Mouse (Mus musculus) MEL (cell line): ENCODE results near the gene Rgl1. TPM values are rescaled to one million over a fixed set of nuclear protein-coding genes. Genes with fewer than 3 reads are reported as not detected.

Experiments used
- DNase-seq: peaks from one replicate; pipeline ENCODE4 v3.0.0; 2011; ENCODE audit warnings: low read depth, low spot score
- H3K27ac ChIP-seq: 2 replicates; pipeline ENCODE4 v1.5.1; 2012; ENCODE audit warnings: low read depth, mild to moderate bottlenecking, control low read depth, low read length, moderate library complexity; ENCODE audit not compliant: control insufficient read depth
- H3K27me3 ChIP-seq, 2 experiments: fragments of 150-350 bp in 1 of 2; sonication (generic) in 1 of 2; 2 replicates each; pipeline ENCODE4 v1.6.1; 2012; ENCODE audit warnings: low read length in 2 of 2, mild to moderate bottlenecking in 2 of 2, improper control_type of control experiment in 1 of 2, moderate library complexity in 1 of 2; ENCODE audit not compliant: insufficient read depth in 2 of 2, control insufficient read depth in 1 of 2
- H3K36me3 ChIP-seq, 2 experiments: 2 replicates each; pipeline ENCODE4 v1.6.1; 2012 to 2014; ENCODE audit warnings: low read length in 2 of 2, improper control_type of control experiment in 1 of 2, inconsistent platforms in 1 of 2, mild to moderate bottlenecking in 1 of 2; ENCODE audit not compliant: insufficient read depth in 2 of 2, control insufficient read depth in 1 of 2
- H3K4me1 ChIP-seq, 2 experiments: fragments of 150-350 bp in 1 of 2; sonication (generic) in 1 of 2; 2 replicates each; pipeline ENCODE4 v1.6.1; 2012; ENCODE audit warnings: low read length in 2 of 2, improper control_type of control experiment in 1 of 2, mild to moderate bottlenecking in 1 of 2; ENCODE audit not compliant: insufficient read depth in 2 of 2, control insufficient read depth in 1 of 2
- H3K4me3 ChIP-seq, 2 experiments: fragments of 150-350 bp in 1 of 2; sonication (generic) in 1 of 2; 2 replicates each; pipeline ENCODE4 v1.5.1; 2012; ENCODE audit warnings: low read depth in 2 of 2, low read length in 2 of 2, mild to moderate bottlenecking in 2 of 2, moderate library complexity in 2 of 2, control low read depth in 1 of 2, improper control_type of control experiment in 1 of 2; ENCODE audit not compliant: control insufficient read depth in 1 of 2, insufficient read depth in 1 of 2
- H3K79me2 ChIP-seq: 2 replicates; pipeline ENCODE4 v1.6.1; 2012; ENCODE audit warnings: mild to moderate bottlenecking, low read length, moderate library complexity; ENCODE audit not compliant: control insufficient read depth, poor library complexity, insufficient read depth
- H3K9ac ChIP-seq: 2 replicates; pipeline ENCODE4 v1.6.1; 2012; ENCODE audit warnings: low read depth, mild to moderate bottlenecking, control low read depth, low read length, moderate library complexity; ENCODE audit not compliant: control insufficient read depth, poor library complexity, severe bottlenecking
- H3K9me3 ChIP-seq: fragments of 150-350 bp; sonication (generic); replicated peaks from 2 replicates; pipeline ENCODE4 v1.6.1; 2012; ENCODE audit warnings: mild to moderate bottlenecking, low read length, improper control_type of control experiment, moderate library complexity; ENCODE audit not compliant: insufficient read depth
- CHD1 ChIP-seq: IDR thresholded peaks from 2 replicates; pipeline ENCODE4 v1.6.1; 2012; ENCODE audit warnings: low read depth, mild to moderate bottlenecking, inconsistent platforms, low read length, improper control_type of control experiment
- CHD2 ChIP-seq: IDR thresholded peaks from 2 replicates; pipeline ENCODE4 v1.6.1; 2011; ENCODE audit warnings: low read length, improper control_type of control experiment
- CTCF ChIP-seq, 3 experiments: IDR thresholded peaks in 2 of 3; conservative IDR thresholded peaks in 1 of 3; 2 replicates each; pipeline ENCODE4 v1.5.1; 2011 to 2012; ENCODE audit warnings: low read length in 3 of 3, low read depth in 2 of 3, mild to moderate bottlenecking in 2 of 3, improper control_type of control experiment in 1 of 3, inconsistent platforms in 1 of 3, mixed read lengths in 1 of 3, moderate library complexity in 1 of 3; ENCODE audit not compliant: control insufficient read depth in 1 of 3, insufficient read depth in 1 of 3, poor library complexity in 1 of 3, severe bottlenecking in 1 of 3
- E2F4 ChIP-seq: IDR thresholded peaks from 2 replicates; pipeline ENCODE4 v1.6.1; 2011; ENCODE audit warnings: low read depth, low read length, improper control_type of control experiment, borderline replicate concordance
- ETS1 ChIP-seq: IDR thresholded peaks from 2 replicates; pipeline ENCODE4 v1.6.1; 2012; ENCODE audit warnings: low read depth, mild to moderate bottlenecking, inconsistent platforms, low read length, improper control_type of control experiment, moderate library complexity
- GABPA ChIP-seq: IDR thresholded peaks from 2 replicates; pipeline ENCODE4 v1.6.1; 2012; ENCODE audit warnings: low read depth, mild to moderate bottlenecking, inconsistent platforms, low read length, improper control_type of control experiment, moderate library complexity
- HCFC1 ChIP-seq: IDR thresholded peaks from 2 replicates; pipeline ENCODE4 v1.6.1; 2012; ENCODE audit warnings: low read depth, mild to moderate bottlenecking, inconsistent platforms, low read length, improper control_type of control experiment, moderate library complexity
- MAFK ChIP-seq: IDR thresholded peaks from 2 replicates; pipeline ENCODE4 v1.6.1; 2011; ENCODE audit warnings: low read depth, mild to moderate bottlenecking, low read length, improper control_type of control experiment, borderline replicate concordance
- MXI1 ChIP-seq: IDR thresholded peaks from 2 replicates; pipeline ENCODE4 v1.6.1; 2011; ENCODE audit warnings: mild to moderate bottlenecking, low read depth, low read length, improper control_type of control experiment
- MYB ChIP-seq: IDR thresholded peaks from 2 replicates; pipeline ENCODE4 v1.6.1; 2011; ENCODE audit warnings: mild to moderate bottlenecking, low read depth, low read length, improper control_type of control experiment
- MYC ChIP-seq: IDR thresholded peaks from 2 replicates; pipeline ENCODE4 v1.6.1; 2011; ENCODE audit warnings: low read depth, mild to moderate bottlenecking, low read length, improper control_type of control experiment, moderate library complexity
- NELFE ChIP-seq: IDR thresholded peaks from 2 replicates; pipeline ENCODE4 v1.6.1; 2011; ENCODE audit warnings: low read depth, low read length, improper control_type of control experiment
- NRF1 ChIP-seq: IDR thresholded peaks from 2 replicates; pipeline ENCODE4 v1.6.1; 2014; ENCODE audit warnings: low read depth, mild to moderate bottlenecking, inconsistent platforms, low read length, improper control_type of control experiment, moderate library complexity; ENCODE audit not compliant: poor library complexity, insufficient read depth, severe bottlenecking
- POLR2AphosphoS2 ChIP-seq: IDR thresholded peaks from 2 replicates; pipeline ENCODE4 v1.6.1; 2011; ENCODE audit warnings: low read length, improper control_type of control experiment
- POLR2AphosphoS5 ChIP-seq: IDR thresholded peaks from 2 replicates; pipeline ENCODE4 v1.6.1; 2012; ENCODE audit warnings: low read depth, borderline replicate concordance, mild to moderate bottlenecking, inconsistent platforms, low read length, moderate library complexity, mixed read lengths
- RAD21 ChIP-seq: IDR thresholded peaks from 2 replicates; pipeline ENCODE4 v1.6.1; 2011; ENCODE audit warnings: mild to moderate bottlenecking, low read depth, low read length, improper control_type of control experiment
- TAL1 ChIP-seq: IDR thresholded peaks from 2 replicates; pipeline ENCODE4 v1.6.1; 2012; ENCODE audit warnings: mild to moderate bottlenecking, inconsistent platforms, low read length, moderate library complexity, mixed read lengths
- TCF12 ChIP-seq: IDR thresholded peaks from 2 replicates; pipeline ENCODE4 v1.6.1; 2014; ENCODE audit warnings: low read depth, mild to moderate bottlenecking, inconsistent platforms, low read length, improper control_type of control experiment, moderate library complexity
- UBTF ChIP-seq: IDR thresholded peaks from 2 replicates; pipeline ENCODE4 v1.6.1; 2012; ENCODE audit warnings: low read depth, mild to moderate bottlenecking, inconsistent platforms, low read length, improper control_type of control experiment, moderate library complexity, borderline replicate concordance; ENCODE audit not compliant: insufficient read depth
- USF1 ChIP-seq: IDR thresholded peaks from 2 replicates; pipeline ENCODE4 v1.6.1; 2014; ENCODE audit warnings: low read depth, mild to moderate bottlenecking, inconsistent platforms, low read length, improper control_type of control experiment, moderate library complexity
- ZNF384 ChIP-seq: IDR thresholded peaks from 2 replicates; pipeline ENCODE4 v1.6.1; 2012; ENCODE audit warnings: low read depth, mild to moderate bottlenecking, inconsistent platforms, low read length, improper control_type of control experiment
- polyA plus RNA-seq, 2 experiments: library from polyadenylated mRNA; stranded (reverse) in 1 of 2; unstranded in 1 of 2; fragments of >175 nt in 1 of 2; fragments of >200 nt in 1 of 2; gene quantifications; 2 replicates each; pipeline versions ENCODE4 v1.2.1 to v1.2.4; 2012; ENCODE audit warnings: low replicate concordance in 2 of 2, low read depth in 1 of 2; ENCODE audit not compliant: insufficient read length in 2 of 2, insufficient read depth in 1 of 2, missing spikeins in 1 of 2
- total RNA-seq: library from RNA; depleted of rRNA; stranded (reverse); fragments of 300-350 nt; gene quantifications from 2 replicates; pipeline ENCODE4 v1.2.3, GENCODE M21; 2012

The Rgl1 gene
- total and polyA plus RNA-seq, 3 experiments = 0.12 to 0.39 TPM; not detected in 1

DNA sequence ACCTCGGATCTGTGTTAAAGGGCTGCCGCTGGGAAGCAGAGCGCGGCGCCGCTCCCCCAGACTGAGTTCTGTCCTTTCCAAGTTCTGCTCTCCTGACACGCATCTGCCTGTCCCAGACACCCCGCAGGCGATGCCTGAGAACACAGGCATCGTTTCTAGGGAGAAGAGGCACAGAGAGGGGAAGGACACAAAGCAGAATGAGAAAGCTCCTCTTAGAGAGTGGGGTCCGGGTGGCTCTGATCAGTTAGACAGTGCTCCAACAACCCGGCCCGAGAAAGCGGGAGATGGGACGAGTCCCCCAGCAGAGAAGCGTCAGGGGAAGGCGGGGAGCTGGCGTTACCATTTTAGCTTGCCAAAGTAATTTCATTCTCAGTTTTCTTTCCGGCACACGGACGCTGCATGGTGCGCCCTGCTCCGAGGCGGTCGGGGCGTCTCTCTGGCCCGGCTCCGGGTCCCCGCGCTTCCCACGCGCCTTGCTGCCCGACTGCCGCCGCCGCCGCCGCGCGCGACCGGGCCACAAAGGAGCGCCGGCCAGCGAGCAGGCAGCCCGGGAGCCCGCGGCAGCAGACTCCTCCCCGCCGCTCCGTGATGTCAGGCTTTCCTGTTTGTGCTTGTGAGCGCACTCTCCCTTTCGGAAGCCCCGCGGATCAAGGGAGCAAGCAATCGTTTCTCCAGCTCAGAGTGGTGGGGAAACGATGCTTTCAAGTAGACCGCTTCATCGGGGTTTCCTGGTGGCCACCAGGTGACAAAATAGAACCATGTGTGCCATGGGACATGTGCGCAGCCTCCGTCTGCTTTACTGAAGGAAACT is 141.3 kb downstream of the Rgl1 start:
- DNase-seq = no peak
- Histone ChIP-seq H3K27me3 (peaks cover 6 to 8% of the 10 kb centered on the region in 2 experiments), H3K27ac (no peak overlapping the region), H3K4me3 (no peak overlapping the region), H3K79me2 (no peaks in the 10 kb centered on the region), H3K9me3 (no peaks in the 10 kb centered on the region), H3K9ac (no peak overlapping the region), H3K36me3 (no peaks in the 10 kb centered on the region), H3K4me1 (no peaks in the 10 kb centered on the region)
- no peak for TF ChIP-seq CTCF (IDR thresholded peaks at IDR 0.05 in 2 of 3, conservative IDR thresholded peaks at IDR 0.05 in 1 of 3; ENCODE audit: control insufficient read depth in 1 of 3, insufficient read depth in 1 of 3, low read depth in 2 of 3, low read length in 3 of 3, poor library complexity in 1 of 3, severe bottlenecking in 1 of 3)
- TF ChIP-seq NRF1 = no peak
- no peak for TF ChIP-seq CHD1
- TF ChIP-seq USF1 = no peak
- TF ChIP-seq MYB = no peak
- TF ChIP-seq MAFK = no peak
- no peak for TF ChIP-seq POLR2AphosphoS5
- TF ChIP-seq CHD2 = no peak
- no peak for TF ChIP-seq ZNF384
- no peak for TF ChIP-seq E2F4
- no peak for TF ChIP-seq HCFC1
- no peak for TF ChIP-seq POLR2AphosphoS2
- no peak for TF ChIP-seq TCF12

DNA sequence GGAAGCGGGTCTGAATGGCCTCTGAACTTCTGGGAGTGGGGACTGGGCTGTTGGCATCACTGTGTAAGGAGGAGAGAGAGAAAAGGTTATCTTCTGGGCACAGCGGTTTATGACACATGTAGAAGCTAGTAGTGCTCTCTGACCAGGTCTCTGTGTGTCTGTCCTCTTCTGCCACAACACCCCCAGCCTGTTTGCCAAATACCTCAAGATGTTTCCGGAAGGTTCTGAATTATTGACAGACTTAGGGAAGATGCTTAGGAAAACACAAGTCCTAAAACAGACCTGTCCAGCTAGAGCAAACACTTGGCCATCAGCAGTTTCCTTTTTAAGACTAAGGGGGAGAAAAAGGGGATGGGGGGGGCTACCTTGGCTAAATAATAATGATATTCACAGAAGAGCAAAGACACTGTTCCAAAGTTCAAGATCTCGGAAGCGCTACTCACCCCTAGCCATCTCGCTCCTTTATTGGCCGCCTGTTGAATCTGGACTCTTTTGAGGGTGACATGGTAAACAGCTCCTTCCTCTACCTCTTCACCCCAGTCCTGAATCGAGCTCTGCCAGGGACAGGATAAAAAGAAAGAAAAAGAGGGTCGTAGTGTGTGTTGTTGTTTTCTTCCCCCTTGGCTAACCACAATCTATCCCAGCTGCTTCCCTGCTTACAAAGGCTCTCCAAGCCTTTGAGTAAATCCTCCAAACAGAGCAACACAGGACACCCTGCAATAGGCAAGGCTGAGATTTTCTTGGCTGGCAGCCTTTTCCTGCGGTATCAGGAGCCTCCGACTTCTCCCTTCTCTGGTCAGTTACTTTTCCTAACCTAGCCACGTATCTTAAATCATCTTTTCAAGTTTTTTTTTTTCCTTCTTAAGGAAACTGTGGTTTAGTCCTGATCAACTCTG is 142.5 kb downstream of the Rgl1 start:
- Histone ChIP-seq H3K27ac (no peak overlapping the region), H3K9ac (no peak overlapping the region), H3K4me3 (no peak overlapping the region), H3K4me1 (peaks cover 0 to 2% of the 10 kb centered on the region in 2 experiments; a peak in 1 of 4 replicates), H3K79me2 (no peaks in the 10 kb centered on the region), H3K27me3 (peaks cover 6 to 8% of the 10 kb centered on the region in 2 experiments), H3K9me3 (no peaks in the 10 kb centered on the region), H3K36me3 (peaks cover 0 to 5% of the 10 kb centered on the region in 2 experiments; a peak in 2 of 4 replicates)
- no peak for DNase-seq
- no peak for TF ChIP-seq GABPA
- TF ChIP-seq UBTF = no peak
- no peak for TF ChIP-seq RAD21
- no peak for TF ChIP-seq MAFK
- no peak for TF ChIP-seq NELFE
- TF ChIP-seq ETS1 = no peak
- no peak for TF ChIP-seq TAL1
- TF ChIP-seq MXI1 = no peak
- no peak for TF ChIP-seq MYC
- no peak for TF ChIP-seq TCF12
- TF ChIP-seq E2F4 = no peak
- no peak for TF ChIP-seq CHD2
- TF ChIP-seq MYB = no peak
- no peak for TF ChIP-seq CTCF (IDR thresholded peaks at IDR 0.05 in 2 of 3, conservative IDR thresholded peaks at IDR 0.05 in 1 of 3; ENCODE audit: control insufficient read depth in 1 of 3, insufficient read depth in 1 of 3, low read depth in 2 of 3, low read length in 3 of 3, poor library complexity in 1 of 3, severe bottlenecking in 1 of 3)
